Mouse (Mus musculus) MEL (cell line): Measurements from ENCODE around the gene Hnrnpk. TPM values are rescaled to one million over a fixed set of nuclear protein-coding genes. Genes with fewer than 3 reads are reported as not detected.
A peak's percentile ranks its signal among the peaks of the same experiment; 100 is the strongest.

Experiments
- DNase-seq: peaks from one replicate; pipeline ENCODE4 v3.0.0; 2011; ENCODE audit warnings: low read depth, low spot score
- H3K27ac ChIP-seq: 2 replicates; pipeline ENCODE4 v1.5.1; 2012; ENCODE audit warnings: low read depth, mild to moderate bottlenecking, control low read depth, low read length, moderate library complexity; ENCODE audit not compliant: control insufficient read depth
- H3K27me3 ChIP-seq, 2 experiments: fragments of 150-350 bp in 1 of 2; sonication (generic) in 1 of 2; 2 replicates each; pipeline ENCODE4 v1.6.1; 2012; ENCODE audit warnings: low read length in 2 of 2, mild to moderate bottlenecking in 2 of 2, improper control_type of control experiment in 1 of 2, moderate library complexity in 1 of 2; ENCODE audit not compliant: insufficient read depth in 2 of 2, control insufficient read depth in 1 of 2
- H3K36me3 ChIP-seq, 2 experiments: 2 replicates each; pipeline ENCODE4 v1.6.1; 2012 to 2014; ENCODE audit warnings: low read length in 2 of 2, improper control_type of control experiment in 1 of 2, inconsistent platforms in 1 of 2, mild to moderate bottlenecking in 1 of 2; ENCODE audit not compliant: insufficient read depth in 2 of 2, control insufficient read depth in 1 of 2
- H3K4me1 ChIP-seq, 2 experiments: fragments of 150-350 bp in 1 of 2; sonication (generic) in 1 of 2; 2 replicates each; pipeline ENCODE4 v1.6.1; 2012; ENCODE audit warnings: low read length in 2 of 2, improper control_type of control experiment in 1 of 2, mild to moderate bottlenecking in 1 of 2; ENCODE audit not compliant: insufficient read depth in 2 of 2, control insufficient read depth in 1 of 2
- H3K4me3 ChIP-seq, 2 experiments: fragments of 150-350 bp in 1 of 2; sonication (generic) in 1 of 2; 2 replicates each; pipeline ENCODE4 v1.5.1; 2012; ENCODE audit warnings: low read depth in 2 of 2, low read length in 2 of 2, mild to moderate bottlenecking in 2 of 2, moderate library complexity in 2 of 2, control low read depth in 1 of 2, improper control_type of control experiment in 1 of 2; ENCODE audit not compliant: control insufficient read depth in 1 of 2, insufficient read depth in 1 of 2
- H3K79me2 ChIP-seq: 2 replicates; pipeline ENCODE4 v1.6.1; 2012; ENCODE audit warnings: mild to moderate bottlenecking, low read length, moderate library complexity; ENCODE audit not compliant: control insufficient read depth, poor library complexity, insufficient read depth
- H3K9ac ChIP-seq: 2 replicates; pipeline ENCODE4 v1.6.1; 2012; ENCODE audit warnings: low read depth, mild to moderate bottlenecking, control low read depth, low read length, moderate library complexity; ENCODE audit not compliant: control insufficient read depth, poor library complexity, severe bottlenecking
- H3K9me3 ChIP-seq: fragments of 150-350 bp; sonication (generic); replicated peaks from 2 replicates; pipeline ENCODE4 v1.6.1; 2012; ENCODE audit warnings: mild to moderate bottlenecking, low read length, improper control_type of control experiment, moderate library complexity; ENCODE audit not compliant: insufficient read depth
- CHD1 ChIP-seq: IDR thresholded peaks from 2 replicates; pipeline ENCODE4 v1.6.1; 2012; ENCODE audit warnings: low read depth, mild to moderate bottlenecking, inconsistent platforms, low read length, improper control_type of control experiment
- CHD2 ChIP-seq: IDR thresholded peaks from 2 replicates; pipeline ENCODE4 v1.6.1; 2011; ENCODE audit warnings: low read length, improper control_type of control experiment
- EP300 ChIP-seq, 2 experiments: IDR thresholded peaks; 2 replicates each; pipeline ENCODE4 v1.6.1; 2011; ENCODE audit warnings: improper control_type of control experiment in 2 of 2, low read length in 2 of 2, low read depth in 1 of 2, mild to moderate bottlenecking in 1 of 2
- GATA1 ChIP-seq: IDR thresholded peaks from 2 replicates; pipeline ENCODE4 v1.6.1; 2011; ENCODE audit warnings: low read depth, low read length, improper control_type of control experiment
- HCFC1 ChIP-seq: IDR thresholded peaks from 2 replicates; pipeline ENCODE4 v1.6.1; 2012; ENCODE audit warnings: low read depth, mild to moderate bottlenecking, inconsistent platforms, low read length, improper control_type of control experiment, moderate library complexity
- MAFK ChIP-seq: IDR thresholded peaks from 2 replicates; pipeline ENCODE4 v1.6.1; 2011; ENCODE audit warnings: low read depth, mild to moderate bottlenecking, low read length, improper control_type of control experiment, borderline replicate concordance
- MEF2A ChIP-seq: IDR thresholded peaks from 2 replicates; pipeline ENCODE4 v1.6.1; 2014; ENCODE audit warnings: low read depth, mild to moderate bottlenecking, inconsistent platforms, low read length, improper control_type of control experiment; ENCODE audit not compliant: poor library complexity, insufficient replicate concordance, severe bottlenecking; ENCODE audit errors: extremely low read depth
- MYB ChIP-seq: IDR thresholded peaks from 2 replicates; pipeline ENCODE4 v1.6.1; 2011; ENCODE audit warnings: mild to moderate bottlenecking, low read depth, low read length, improper control_type of control experiment
- MYC ChIP-seq: IDR thresholded peaks from 2 replicates; pipeline ENCODE4 v1.6.1; 2011; ENCODE audit warnings: low read depth, mild to moderate bottlenecking, low read length, improper control_type of control experiment, moderate library complexity
- NELFE ChIP-seq: IDR thresholded peaks from 2 replicates; pipeline ENCODE4 v1.6.1; 2011; ENCODE audit warnings: low read depth, low read length, improper control_type of control experiment
- POLR2AphosphoS5 ChIP-seq: IDR thresholded peaks from 2 replicates; pipeline ENCODE4 v1.6.1; 2012; ENCODE audit warnings: low read depth, borderline replicate concordance, mild to moderate bottlenecking, inconsistent platforms, low read length, moderate library complexity, mixed read lengths
- RAD21 ChIP-seq: IDR thresholded peaks from 2 replicates; pipeline ENCODE4 v1.6.1; 2011; ENCODE audit warnings: mild to moderate bottlenecking, low read depth, low read length, improper control_type of control experiment
- TBP ChIP-seq: IDR thresholded peaks from 2 replicates; pipeline ENCODE4 v1.8.0; 2011; ENCODE audit warnings: low read depth, low read length, improper control_type of control experiment
- UBTF ChIP-seq: IDR thresholded peaks from 2 replicates; pipeline ENCODE4 v1.6.1; 2012; ENCODE audit warnings: low read depth, mild to moderate bottlenecking, inconsistent platforms, low read length, improper control_type of control experiment, moderate library complexity, borderline replicate concordance; ENCODE audit not compliant: insufficient read depth
- USF1 ChIP-seq: IDR thresholded peaks from 2 replicates; pipeline ENCODE4 v1.6.1; 2014; ENCODE audit warnings: low read depth, mild to moderate bottlenecking, inconsistent platforms, low read length, improper control_type of control experiment, moderate library complexity
- ZMIZ1 ChIP-seq: IDR thresholded peaks from 2 replicates; pipeline ENCODE4 v1.6.1; 2012; ENCODE audit warnings: low read depth, mild to moderate bottlenecking, inconsistent platforms, low read length, improper control_type of control experiment, moderate library complexity
- ZNF384 ChIP-seq: IDR thresholded peaks from 2 replicates; pipeline ENCODE4 v1.6.1; 2012; ENCODE audit warnings: low read depth, mild to moderate bottlenecking, inconsistent platforms, low read length, improper control_type of control experiment
- polyA plus RNA-seq, 2 experiments: library from polyadenylated mRNA; stranded (reverse) in 1 of 2; unstranded in 1 of 2; fragments of >175 nt in 1 of 2; fragments of >200 nt in 1 of 2; gene quantifications; 2 replicates each; pipeline versions ENCODE4 v1.2.1 to v1.2.4; 2012; ENCODE audit warnings: low replicate concordance in 2 of 2, low read depth in 1 of 2; ENCODE audit not compliant: insufficient read length in 2 of 2, insufficient read depth in 1 of 2, missing spikeins in 1 of 2
- total RNA-seq: library from RNA; depleted of rRNA; stranded (reverse); fragments of 300-350 nt; gene quantifications from 2 replicates; pipeline ENCODE4 v1.2.3, GENCODE M21; 2012

Gene Hnrnpk
- total and polyA plus RNA-seq, 3 experiments, result 542 to 1,739 (median 1,502) TPM

DNA sequence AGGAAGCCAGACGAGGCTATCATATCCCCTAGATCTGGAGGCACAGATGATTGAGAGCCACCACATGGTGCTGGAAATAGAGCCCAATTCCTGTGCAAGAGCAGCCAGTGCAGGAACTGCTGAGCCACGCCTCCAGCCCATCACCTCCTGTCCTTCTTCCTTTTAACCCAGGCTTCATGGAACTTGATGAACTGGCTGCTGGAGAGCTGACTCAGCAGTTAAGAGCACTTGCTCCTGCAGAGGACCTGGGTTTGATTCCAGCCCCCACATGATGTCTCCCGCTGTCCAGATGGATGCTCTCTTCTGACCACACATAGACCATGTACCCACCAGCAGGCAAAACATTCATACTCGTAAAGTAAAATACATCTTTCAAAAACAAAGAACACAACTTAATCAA lies 34.3 kb downstream of the Hnrnpk start:
- Histone ChIP-seq H3K79me2 (no peaks in the 10 kb centered on the region), H3K4me1 (peaks cover 10 to 13% of the 10 kb centered on the region in 2 experiments; a peak in 3 of 4 replicates), H3K36me3 (no peaks in the 10 kb centered on the region), H3K27me3 (no peaks in the 10 kb centered on the region), H3K9ac (no peak overlapping the region), H3K27ac (no peak overlapping the region), H3K9me3 (no peaks in the 10 kb centered on the region), H3K4me3 (no peak overlapping the region)
- no peak for DNase-seq
- TF ChIP-seq MAFK, result peak; percentile 48; the same call in 1 of the 2 replicates
- no peak for TF ChIP-seq NELFE
- TF ChIP-seq ZNF384, result no peak
- no peak for TF ChIP-seq MEF2A
- no peak for TF ChIP-seq EP300 (IDR thresholded peaks at IDR 0.05; ENCODE audit: low read depth in 1 of 2, low read length in 2 of 2)

DNA sequence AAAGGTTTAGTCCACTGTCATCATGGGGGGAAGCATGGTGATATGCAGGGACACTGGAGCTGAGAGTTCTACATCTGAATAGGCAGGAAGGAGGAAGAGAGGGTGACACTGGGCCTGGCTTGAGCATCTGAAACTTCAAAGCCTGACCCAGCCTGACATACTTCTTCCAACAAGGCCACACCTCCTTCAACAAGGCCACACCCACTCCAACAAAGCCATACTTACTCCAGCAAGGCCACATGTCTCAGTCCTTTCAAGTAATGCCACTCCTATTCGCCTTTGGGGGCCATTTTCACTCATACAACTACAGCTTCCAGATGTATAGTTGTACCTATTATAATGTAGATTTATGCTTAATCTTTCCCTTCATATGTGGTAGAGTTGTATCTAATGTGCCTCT lies 35.5 kb downstream of the Hnrnpk start:
- H3K4me3 ChIP-seq, result no peak overlapping the region
- no peak overlapping the region for H3K9ac ChIP-seq
- H3K9me3 ChIP-seq, result no peaks in the 10 kb centered on the region
- no peaks in the 10 kb centered on the region for H3K79me2 ChIP-seq
- no peaks in the 10 kb centered on the region for H3K36me3 ChIP-seq
- H3K4me1 ChIP-seq, result peaks cover 10 to 13% of the 10 kb centered on the region in 2 experiments; a peak in 3 of 4 replicates
- peak; percentile 19 for DNase-seq
- TF ChIP-seq CHD1 (no peak), RAD21 (no peak), HCFC1 (no peak), POLR2AphosphoS5 (no peak), TBP (no peak), ZNF384 (no peak), MEF2A (no peak), UBTF (no peak), CHD2 (no peak), GATA1 (no peak), MYC (no peak), ZMIZ1 (no peak), MYB (no peak), USF1 (no peak)
- H3K27ac ChIP-seq, result no peak overlapping the region
- no peaks in the 10 kb centered on the region for H3K27me3 ChIP-seq
